ENCODE assay signal across 8 mouse cellular contexts in the genomic region with DNA sequence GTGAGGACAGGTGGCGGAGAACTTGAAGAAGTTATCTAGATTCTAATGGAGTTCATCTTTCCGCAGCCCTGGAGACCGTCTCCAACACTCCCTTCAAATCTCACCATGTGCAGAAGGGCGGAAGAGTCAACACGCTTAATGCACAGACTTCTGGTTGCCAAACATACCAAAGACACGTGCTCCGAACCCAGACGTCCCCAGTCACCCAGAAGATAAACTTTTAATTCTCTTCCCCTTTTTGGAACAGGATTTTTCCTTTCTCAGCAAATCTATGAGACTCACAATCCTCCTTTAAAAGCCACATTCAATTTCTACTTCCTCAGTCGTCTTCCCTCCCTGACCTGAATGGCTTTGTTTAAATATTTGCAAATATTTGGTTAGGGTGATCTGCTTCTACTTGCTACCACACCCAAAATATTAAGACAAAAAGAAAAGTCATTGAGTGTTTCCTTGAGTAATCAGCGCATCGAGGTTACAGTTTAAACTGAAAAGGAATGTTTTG. TPM values are rescaled to one million over a fixed set of nuclear protein-coding genes. Genes with fewer than 3 reads are reported as not detected.
A peak's percentile ranks its signal among the peaks of the same experiment; 100 is the strongest.
DNase-seq lines count a peak whose midpoint lies in the region; ATAC-seq and TF ChIP-seq lines count a peak whose summit lies in the region.

No protein-coding gene starts in this region.

- H3K9me3 ChIP-seq in erythroblast, embryonic 14.5 days (ENCODE audit: control insufficient read depth, low read length), result peaks cover 3% of the 10 kb centered on the region; the same call in 1 of the 2 replicates
- H3K9me3 ChIP-seq in hindbrain, postnatal 0 days (ENCODE audit: low read length), result no peaks in the 10 kb centered on the region
- no peaks in the 10 kb centered on the region for H3K9me3 ChIP-seq in midbrain, embryonic 11.5 days (ENCODE audit: control insufficient read depth, low read length)

- peak; percentile 35 for DNase-seq in c-Kit-positive CD71-positive TER-119-positive erythroid progenitor cells, embryonic 14.5 days (ENCODE audit: low spot score)
- peak; percentile 24 for DNase-seq in hindbrain, postnatal 0 days (ENCODE audit: low spot score)
- DNase-seq in midbrain, embryonic 11.5 days (ENCODE audit: low spot score, missing footprints), result no peak
- no peak for DNase-seq in frontal cortex, postnatal 14 days (ENCODE audit: low spot score in 2 of 2)
- DNase-seq in yolk sac, embryonic 10.5 days (ENCODE audit: low spot score), result no peak

- peak overlapping the region; percentile 20; the same call in 1 of the 2 replicates for H3K27ac ChIP-seq in hindbrain, postnatal 0 days
- no peak overlapping the region; the same call in 1 of the 2 replicates for H3K27ac ChIP-seq in midbrain, embryonic 11.5 days (ENCODE audit: low read depth, low read length)

- ATAC-seq in erythroblast, adult 5-6 weeks (replicated peaks; ENCODE audit: low FRiP score, poor library complexity, severe bottlenecking), result no peak
- no peak for ATAC-seq in hindbrain, postnatal 0 days
- ATAC-seq in midbrain, embryonic 11.5 days (ENCODE audit: low FRiP score), result no peak; the same call in 1 of the 2 replicates
- no peak for ATAC-seq in frontal cortex, adult (ENCODE audit: low TSS enrichment)

- H3K9ac ChIP-seq in hindbrain, postnatal 0 days (replicated peaks; ENCODE audit: low read length), result peak overlapping the region; percentile 81; the same call in 1 of the 2 replicates
- peak overlapping the region; percentile 22; the same call in 1 of the 2 replicates for H3K9ac ChIP-seq in midbrain, embryonic 11.5 days (ENCODE audit: low read length)

- peaks cover 40% of the 10 kb centered on the region for H3K27me3 ChIP-seq in erythroblast, embryonic 14.5 days (ENCODE audit: control insufficient read depth)
- H3K27me3 ChIP-seq in hindbrain, postnatal 0 days (ENCODE audit: insufficient read depth, low read length), result no peaks in the 10 kb centered on the region
- 0 out of 2 replicates have a peak, but pooled peaks cover 3% of the 10 kb centered on the region for H3K27me3 ChIP-seq in midbrain, embryonic 11.5 days (ENCODE audit: control insufficient read depth, insufficient read depth, low read length)

- H3K36me3 ChIP-seq in erythroblast, embryonic 14.5 days (ENCODE audit: control insufficient read depth), result no peaks in the 10 kb centered on the region
- no peaks in the 10 kb centered on the region for H3K36me3 ChIP-seq in hindbrain, postnatal 0 days (ENCODE audit: insufficient read depth, low read length)
- no peaks in the 10 kb centered on the region for H3K36me3 ChIP-seq in midbrain, embryonic 11.5 days (ENCODE audit: control insufficient read depth, insufficient read depth, low read length)

- TF ChIP-seq CTCF in hindbrain, postnatal 0 days (IDR thresholded peaks at IDR 0.05; ENCODE audit: low read depth), result no peak

- peak overlapping the region; percentile 72 for H3K4me3 ChIP-seq in erythroblast, embryonic 14.5 days (replicated peaks)
- H3K4me3 ChIP-seq in hindbrain, postnatal 0 days (ENCODE audit: low read length), result peak overlapping the region; percentile 85
- H3K4me3 ChIP-seq in midbrain, embryonic 11.5 days (ENCODE audit: low read depth, low read length), result peak overlapping the region; percentile 93

- H3K4me1 ChIP-seq in erythroblast, embryonic 14.5 days (ENCODE audit: control insufficient read depth), result peaks cover 33% of the 10 kb centered on the region
- peaks cover 15% of the 10 kb centered on the region; the same call in 1 of the 2 replicates for H3K4me1 ChIP-seq in hindbrain, postnatal 0 days (ENCODE audit: insufficient read depth, low read length)
- peaks cover 28% of the 10 kb centered on the region for H3K4me1 ChIP-seq in midbrain, embryonic 11.5 days (ENCODE audit: control insufficient read depth, insufficient read depth, low read length)

- peak overlapping the region; percentile 96 for H3K4me2 ChIP-seq in hindbrain, postnatal 0 days (ENCODE audit: low read depth, low read length)
- H3K4me2 ChIP-seq in midbrain, embryonic 11.5 days, result peak overlapping the region; percentile 95

- WGBS in hindbrain, postnatal 0 days, result 17% methylated on average over 11 of the region's 11 CpGs
- 17% methylated on average over 11 of the region's 11 CpGs for WGBS in midbrain, embryonic 11.5 days

RNA-seq across cellular contexts. Expression of a gene that starts 0.9 kb away (rescaled TPM):
- polyA plus RNA-seq in erythroblast, embryonic 14.5 days (2012), result 0.04 and 0.10 TPM in 2 replicates
- total RNA-seq in erythroblast, adult 5-6 weeks (2015; ENCODE audit: low replicate concordance), result 0.96 TPM in 1 of 2 replicates, not detected in the other
- 0.14 and 0.34 TPM in 2 replicates for total RNA-seq in erythroblast, adult 5-6 weeks (2017; ENCODE audit: low replicate concordance)
- total RNA-seq in hindbrain, postnatal 0 days (2014; rRNA removed), result 13.6 and 17.1 TPM in 2 replicates
- 9.9 and 10.2 TPM in 2 replicates for polyA plus RNA-seq in hindbrain, postnatal 0 days (2015; fragmentation: Nextera tagmentation; extraction: Ambion mirVana)
- polyA plus RNA-seq in midbrain, embryonic 11.5 days (2014; fragmentation: Nextera tagmentation; extraction: Ambion mirVana), result 10.4 and 10.8 TPM in 2 replicates

Comparison
In these comparisons a context has a peak if more than half of its experiments do, and no peak if none do; other contexts are left out.
1. DNase-seq: peak in c-Kit-positive CD71-positive TER-119-positive erythroid progenitor cells, embryonic 14.5 days (single experiment) and hindbrain, postnatal 0 days (single experiment); none in midbrain, embryonic 11.5 days (single experiment), frontal cortex, postnatal 14 days (0 of 2) and yolk sac, embryonic 10.5 days (single experiment).
2. Peak in every context shown above with its lines, with median percentiles within 50 percentile points of each other: H3K4me3 ChIP-seq.